Mouse (Mus musculus) hindbrain, embryonic 12.5 days (tissue): ENCODE results near the gene Rpp25l. TPM values are rescaled to one million over a fixed set of nuclear protein-coding genes. Genes with fewer than 3 reads are reported as not detected.
A peak's percentile ranks its signal among the peaks of the same experiment; 100 is the strongest.

Experiments used
- ATAC-seq: fragments of 200-750 bp; cut with Nextera tagmentation; 2 replicates; pipeline ENCODE4 v1.8.0; 2017; ENCODE audit warnings: moderate TSS enrichment; ENCODE audit not compliant: low FRiP score
- H3K27ac ChIP-seq: fragments of 300-500 bp; sonication (generic); 2 replicates; pipeline ENCODE4 v1.5.1; 2016; ENCODE audit warnings: mild to moderate bottlenecking
- H3K27me3 ChIP-seq: fragments of 300-500 bp; sonication (generic); 2 replicates; pipeline ENCODE4 v1.6.1; 2016; ENCODE audit warnings: mild to moderate bottlenecking
- H3K36me3 ChIP-seq: fragments of 300-500 bp; sonication (generic); 2 replicates; pipeline ENCODE4 v1.6.1; 2016; ENCODE audit warnings: mild to moderate bottlenecking
- H3K4me1 ChIP-seq: fragments of 300-500 bp; sonication (generic); 2 replicates; pipeline ENCODE4 v1.6.1; 2016
- H3K4me2 ChIP-seq: fragments of 300-500 bp; sonication (generic); replicated peaks from 2 replicates; pipeline ENCODE4 v1.6.1; 2016; ENCODE audit warnings: mild to moderate bottlenecking
- H3K4me3 ChIP-seq: fragments of 300-500 bp; sonication (generic); 2 replicates; pipeline ENCODE4 v1.5.1; 2016; ENCODE audit warnings: mild to moderate bottlenecking
- H3K9ac ChIP-seq: fragments of 300-500 bp; sonication (generic); 2 replicates; pipeline ENCODE4 v1.6.1; 2016; ENCODE audit warnings: mild to moderate bottlenecking, moderate library complexity
- H3K9me3 ChIP-seq: fragments of 300-500 bp; sonication (generic); replicated peaks from 2 replicates; pipeline ENCODE4 v1.6.1; 2016; ENCODE audit warnings: mild to moderate bottlenecking
- WGBS: fragments of 180-500 bp; shearing (Covaris S2); methylation state at CpG from one replicate; pipeline ENCODE4 v1.1.7; 2016; 5-methylcytosine and 5-hydroxymethylcytosine counted together
- polyA plus RNA-seq: library from polyadenylated mRNA; unstranded; fragments of >200 nt; fragmentation: Nextera tagmentation; extraction: Ambion mirVana; gene quantifications from 2 replicates; pipeline ENCODE4 v1.2.1, GENCODE M21; 2016

Gene Rpp25l
- polyA plus RNA-seq, 1 experiment from 2014 or later, result 66.5 TPM

DNA sequence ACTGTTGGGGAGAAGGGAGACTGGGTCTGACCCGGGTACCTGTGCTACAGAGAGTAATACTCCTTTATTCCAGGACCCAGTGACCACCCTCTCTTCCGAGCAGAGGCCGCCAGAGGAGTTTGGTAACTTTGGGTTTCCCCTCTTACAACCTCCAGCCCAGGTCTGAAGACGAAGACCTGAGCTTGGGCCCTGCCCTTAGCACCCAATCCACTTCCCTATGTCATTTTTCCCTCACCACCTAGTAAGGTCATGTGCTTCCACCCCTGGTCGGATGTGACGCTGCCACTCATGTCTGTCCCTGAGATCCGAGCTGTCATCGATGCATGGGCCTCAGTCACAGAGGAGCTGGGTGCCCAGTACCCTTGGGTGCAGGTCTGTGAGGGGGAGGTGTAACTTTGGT, 43.1 kb upstream of the Rpp25l start:
- no peaks in the 10 kb centered on the region for H3K27me3 ChIP-seq
- H3K4me3 ChIP-seq, result peak overlapping the region; percentile 71
- WGBS, result 73% methylated on average over 8 of the region's 8 CpGs
- 0 out of 2 replicates have a peak, but pooled peaks cover 3% of the 10 kb centered on the region for H3K36me3 ChIP-seq
- peak overlapping the region; percentile 78; the same call in 1 of the 2 replicates for H3K9ac ChIP-seq
- ATAC-seq, result no peak
- H3K4me2 ChIP-seq, result peak overlapping the region; percentile 91
- no peak overlapping the region for H3K27ac ChIP-seq
- H3K9me3 ChIP-seq, result no peaks in the 10 kb centered on the region
- H3K4me1 ChIP-seq, result peaks cover 29% of the 10 kb centered on the region

DNA sequence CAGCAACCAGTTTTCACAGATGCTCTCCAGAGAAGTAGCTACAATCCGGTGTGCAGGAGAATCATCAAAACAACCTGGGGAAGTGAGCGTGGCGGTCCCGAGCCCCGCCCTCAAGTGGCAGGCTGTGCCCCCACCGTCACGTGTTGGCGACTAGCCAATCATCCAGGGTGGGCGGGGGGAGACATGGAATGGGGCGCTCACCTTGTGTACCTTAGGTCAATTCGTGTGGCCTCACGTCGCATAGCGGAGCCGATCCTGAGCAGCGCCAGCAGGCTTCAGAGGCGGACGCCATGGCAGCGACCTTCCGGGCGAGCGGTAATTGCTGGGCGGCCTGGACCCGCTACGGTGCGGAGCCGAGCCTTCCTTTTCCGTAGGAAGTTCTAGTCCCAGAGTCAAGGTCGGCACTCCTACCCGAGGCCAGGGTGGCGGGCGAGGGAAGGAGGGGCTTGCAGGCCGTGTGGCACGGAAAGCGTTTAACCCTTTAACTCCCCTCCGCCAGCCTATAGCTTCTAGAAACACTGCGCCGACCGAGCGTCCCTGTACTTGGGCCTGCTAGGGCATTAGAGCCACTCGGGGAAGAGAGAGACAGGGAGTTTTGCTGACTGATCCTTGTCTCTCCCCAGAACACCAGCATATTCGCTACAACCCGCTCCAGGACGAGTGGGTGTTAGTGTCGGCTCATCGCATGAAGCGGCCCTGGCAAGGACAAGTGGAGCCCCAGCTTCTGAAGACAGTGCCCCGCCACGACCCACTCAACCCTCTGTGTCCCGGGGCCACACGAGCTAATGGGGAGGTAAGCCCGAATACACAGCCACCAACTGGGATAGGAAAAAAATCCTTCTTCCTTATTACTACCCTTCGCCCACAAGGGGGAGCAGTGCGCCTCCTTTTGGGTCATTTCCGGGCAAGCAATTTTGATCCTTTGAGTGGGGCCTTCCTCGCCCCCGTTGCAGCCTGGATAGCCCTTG, 42.3 kb upstream of the Rpp25l start, which contains the start of gene Sigmar1:
Sigmar1 (minus strand) TSS at position 820 of the 968 bp plus-strand sequence.
- H3K4me2 ChIP-seq, result peak within 1 kb of the TSS; percentile 91
- H3K9ac ChIP-seq, result peak within 1 kb of the TSS; percentile 78
- WGBS, result under 1% methylated on average over 57 of the region's 57 CpGs
- 0 out of 2 replicates have a peak, but pooled peaks cover 3% of the 10 kb centered on the region for H3K36me3 ChIP-seq
- H3K27me3 ChIP-seq, result no peaks in the 10 kb centered on the region
- no peaks in the 10 kb centered on the region for H3K9me3 ChIP-seq
- peak within 1 kb of the TSS; percentile 78 for H3K27ac ChIP-seq
- peaks cover 21% of the 10 kb centered on the region for H3K4me1 ChIP-seq
- peak; percentile 69 for ATAC-seq
- peak within 1 kb of the TSS; percentile 71 for H3K4me3 ChIP-seq

GRCm38 (mm10) chr4:41754797-41755337, 41.5 kb upstream of the Rpp25l start, which contains the start of gene Galt:
Gene Galt, plus strand, starts transcription at chr4:41755228.
- H3K9ac ChIP-seq, result peak within 1 kb of the TSS; percentile 78
- peak; percentile 59 for ATAC-seq
- no peaks in the 10 kb centered on the region for H3K27me3 ChIP-seq
- H3K36me3 ChIP-seq, result 0 out of 2 replicates have a peak, but pooled peaks cover 3% of the 10 kb centered on the region
- H3K4me1 ChIP-seq, result peaks cover 13% of the 10 kb centered on the region
- peak within 1 kb of the TSS; percentile 78 for H3K27ac ChIP-seq
- 14% methylated on average over 14 of the region's 14 CpGs for WGBS
- H3K4me3 ChIP-seq, result peak within 1 kb of the TSS; percentile 71
- no peaks in the 10 kb centered on the region for H3K9me3 ChIP-seq
- peak within 1 kb of the TSS; percentile 91 for H3K4me2 ChIP-seq

GRCm38 (mm10) chr4:41745021-41745420, 31.7 kb upstream of the Rpp25l start:
- Histone ChIP-seq H3K27me3 (no peaks in the 10 kb centered on the region), H3K36me3 (0 out of 2 replicates have a peak, but pooled peaks cover 3% of the 10 kb centered on the region), H3K4me1 (peaks cover 8% of the 10 kb centered on the region), H3K9ac (no peak overlapping the region), H3K4me3 (no peak overlapping the region), H3K9me3 (peaks cover 10% of the 10 kb centered on the region), H3K27ac (no peak overlapping the region), H3K4me2 (no peak overlapping the region)
- WGBS, result 68% methylated on average over 1 of the region's 1 CpGs
- ATAC-seq, result no peak

DNA sequence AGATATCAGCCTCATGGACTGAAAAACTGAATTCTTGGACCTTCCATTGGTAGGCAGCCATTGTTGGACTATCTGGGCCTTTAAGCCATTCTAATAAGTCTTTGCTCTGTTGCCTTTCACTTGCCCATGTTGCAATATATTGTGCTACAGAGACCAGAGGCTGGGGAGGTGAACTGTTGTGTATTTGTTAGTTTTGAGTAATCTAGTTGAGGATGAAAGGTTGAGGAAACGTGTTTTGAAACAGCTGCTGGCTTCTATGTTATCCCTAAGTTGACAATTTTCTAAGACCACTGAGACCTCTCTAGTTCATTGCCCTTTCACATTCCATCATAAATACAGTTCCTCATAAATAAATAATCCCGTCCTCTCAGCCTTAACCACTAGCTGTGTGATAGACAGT, 30.8 kb upstream of the Rpp25l start:
- Histone ChIP-seq H3K36me3 (peaks cover 6% of the 10 kb centered on the region; the same call in 1 of the 2 replicates), H3K27me3 (no peaks in the 10 kb centered on the region), H3K4me1 (peaks cover 17% of the 10 kb centered on the region), H3K9ac (no peak overlapping the region), H3K27ac (no peak overlapping the region), H3K4me2 (no peak overlapping the region), H3K4me3 (no peak overlapping the region), H3K9me3 (peaks cover 10% of the 10 kb centered on the region)
- ATAC-seq, result no peak
- WGBS, result 73% methylated on average over 2 of the region's 2 CpGs

DNA sequence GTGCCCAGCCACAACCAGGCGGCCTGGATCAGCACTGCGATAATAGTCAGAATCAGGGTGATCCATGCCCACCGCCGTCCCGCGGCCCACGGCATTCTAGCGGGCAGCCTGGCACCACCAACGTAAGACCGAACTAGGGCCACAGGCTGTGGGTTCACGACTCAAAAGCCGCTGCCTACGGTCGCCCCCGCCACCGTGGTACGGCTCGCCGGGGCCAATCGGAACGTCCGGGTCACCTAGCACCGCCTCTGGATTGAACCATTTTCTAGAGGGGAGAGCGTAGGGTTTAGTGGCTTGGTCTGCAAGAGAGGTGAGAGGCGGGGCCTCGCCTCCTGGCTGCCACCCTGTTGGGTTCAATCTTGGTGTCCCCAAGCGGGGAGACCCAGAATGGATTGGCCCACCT, 27.8 kb upstream of the Rpp25l start:
- H3K36me3 ChIP-seq, result peaks cover 13% of the 10 kb centered on the region; the same call in 1 of the 2 replicates
- H3K4me3 ChIP-seq, result peak overlapping the region; percentile 69
- H3K27me3 ChIP-seq, result no peaks in the 10 kb centered on the region
- under 1% methylated on average over 27 of the region's 27 CpGs for WGBS
- peaks cover 17% of the 10 kb centered on the region for H3K4me1 ChIP-seq
- peaks cover 4% of the 10 kb centered on the region for H3K9me3 ChIP-seq
- peak; percentile 97 for ATAC-seq
- peak overlapping the region; percentile 87 for H3K27ac ChIP-seq
- H3K9ac ChIP-seq, result peak overlapping the region; percentile 77
- peak overlapping the region; percentile 90 for H3K4me2 ChIP-seq

- Histone ChIP-seq H3K27ac (peak overlapping the region; percentile 87), H3K9me3 (no peaks in the 10 kb centered on the region; the same call in 1 of the 2 replicates), H3K4me3 (peak overlapping the region; percentile 69), H3K4me1 (peaks cover 17% of the 10 kb centered on the region), H3K27me3 (no peaks in the 10 kb centered on the region), H3K36me3 (peaks cover 13% of the 10 kb centered on the region; the same call in 1 of the 2 replicates), H3K9ac (peak overlapping the region; percentile 77), H3K4me2 (peak overlapping the region; percentile 90)
- ATAC-seq, result peak; percentile 85
- 1% methylated on average over 48 of the region's 48 CpGs for WGBS
Measured at GRCm38 (mm10) chr4:41740380-41741157, 27.2 kb upstream of the Rpp25l start.

- peaks cover 17% of the 10 kb centered on the region for H3K4me1 ChIP-seq
- H3K27ac ChIP-seq, result no peak overlapping the region
- peak overlapping the region; percentile 90; the same call in 1 of the 2 replicates for H3K4me2 ChIP-seq
- no peak for ATAC-seq
- WGBS, result 96% methylated on average over 13 of the region's 13 CpGs
- no peaks in the 10 kb centered on the region for H3K27me3 ChIP-seq
- H3K9ac ChIP-seq, result 0 out of 2 replicates have a peak overlapping the region, but pooled peaks have one; percentile 24
- peaks cover 13% of the 10 kb centered on the region; the same call in 1 of the 2 replicates for H3K36me3 ChIP-seq
- no peak overlapping the region for H3K4me3 ChIP-seq
- H3K9me3 ChIP-seq, result no peaks in the 10 kb centered on the region; the same call in 1 of the 2 replicates
Measured at GRCm38 (mm10) chr4:41739260-41739659, 25.9 kb upstream of the Rpp25l start.

DNA sequence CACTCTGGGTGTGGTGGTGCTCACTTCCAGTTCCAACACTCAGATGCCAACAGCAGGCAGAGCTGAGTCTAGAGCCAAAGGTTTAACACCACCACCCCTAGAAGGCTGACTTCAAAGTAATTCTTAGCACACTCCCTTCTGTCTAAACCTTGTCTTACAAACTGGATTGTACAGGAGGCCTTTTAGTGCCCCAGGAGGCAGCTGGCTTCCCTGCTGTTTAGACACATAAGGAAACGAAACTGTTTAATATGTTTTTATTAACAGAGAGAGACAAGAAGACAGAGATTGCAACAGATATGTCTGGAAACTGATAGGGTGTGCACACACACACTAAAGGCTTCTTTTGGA, 24.9 kb upstream of the Rpp25l start:
- no peaks in the 10 kb centered on the region; the same call in 1 of the 2 replicates for H3K9me3 ChIP-seq
- peaks cover 17% of the 10 kb centered on the region for H3K4me1 ChIP-seq
- no peak overlapping the region for H3K4me2 ChIP-seq
- no peak overlapping the region for H3K9ac ChIP-seq
- 53% methylated on average over 1 of the region's 1 CpGs for WGBS
- no peak overlapping the region for H3K4me3 ChIP-seq
- H3K27me3 ChIP-seq, result peaks cover 7% of the 10 kb centered on the region
- ATAC-seq, result no peak
- H3K36me3 ChIP-seq, result peaks cover 13% of the 10 kb centered on the region; the same call in 1 of the 2 replicates
- no peak overlapping the region for H3K27ac ChIP-seq

GRCm38 (mm10) chr4:41737602-41738255, 24.4 kb upstream of the Rpp25l start:
- Histone ChIP-seq H3K4me1 (peaks cover 17% of the 10 kb centered on the region), H3K27ac (no peak overlapping the region), H3K9me3 (no peaks in the 10 kb centered on the region; the same call in 1 of the 2 replicates), H3K36me3 (peaks cover 13% of the 10 kb centered on the region; the same call in 1 of the 2 replicates), H3K27me3 (peaks cover 12% of the 10 kb centered on the region), H3K4me2 (no peak overlapping the region), H3K9ac (no peak overlapping the region), H3K4me3 (no peak overlapping the region)
- 0 out of 2 replicates have a peak, but pooled peaks have one; percentile 12 for ATAC-seq
- 50% methylated on average over 8 of the region's 8 CpGs for WGBS
